Mouse (Mus musculus) forelimb bud, embryonic 11.5 days (tissue): ENCODE data around the gene Phpt1.
"Not testable (repeated sequence)": the region's sequence is repeated elsewhere in the genome, so short reads cannot be mapped to it uniquely, and the experiment has no call there.

Experiments used
- DNase-seq: peaks from one replicate; pipeline ENCODE4 v3.0.0-alpha.2; 2012; ENCODE audit warnings: low read depth, low spot score

Gene Phpt1

GRCm38 (mm10) chr2:25560551-25560950, 14.5 kb downstream of the Phpt1 start:
- no peak for DNase-seq

- no peak for DNase-seq
Measured at GRCm38 (mm10) chr2:25558774-25559173, 16.2 kb downstream of the Phpt1 start.

DNA sequence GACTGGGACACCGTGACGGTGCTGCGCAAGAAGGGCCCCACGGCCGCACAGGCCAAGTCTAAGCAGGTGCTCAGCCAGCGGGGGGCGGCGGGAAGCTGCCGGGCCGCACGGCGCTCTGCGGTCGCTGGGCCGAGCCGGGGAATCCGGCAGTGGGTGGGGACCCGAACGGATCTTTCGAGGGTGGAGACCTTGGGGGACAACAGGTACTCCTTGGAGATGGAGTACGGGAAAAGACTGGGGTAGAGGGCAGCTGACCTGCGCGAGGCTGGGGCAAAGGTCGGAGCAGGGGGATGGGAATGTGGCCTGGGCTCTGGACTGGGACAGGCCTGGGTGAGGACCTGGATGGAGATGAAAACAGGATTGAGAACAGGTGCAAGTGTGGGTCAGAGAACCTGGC, 17.1 kb downstream of the Phpt1 start:
- no peak for DNase-seq

- DNase-seq = peak; percentile 88
Measured at GRCm38 (mm10) chr2:25557221-25557963, 17.6 kb downstream of the Phpt1 start, which contains the start of gene Edf1. Gene Edf1 (plus strand): TSS chr2:25557847.

GRCm38 (mm10) chr2:25556296-25556695, 18.7 kb downstream of the Phpt1 start:
- no peak for DNase-seq

- not testable (repeated sequence) for DNase-seq
Measured at GRCm38 (mm10) chr2:25555479-25555878, 19.5 kb downstream of the Phpt1 start.

DNA sequence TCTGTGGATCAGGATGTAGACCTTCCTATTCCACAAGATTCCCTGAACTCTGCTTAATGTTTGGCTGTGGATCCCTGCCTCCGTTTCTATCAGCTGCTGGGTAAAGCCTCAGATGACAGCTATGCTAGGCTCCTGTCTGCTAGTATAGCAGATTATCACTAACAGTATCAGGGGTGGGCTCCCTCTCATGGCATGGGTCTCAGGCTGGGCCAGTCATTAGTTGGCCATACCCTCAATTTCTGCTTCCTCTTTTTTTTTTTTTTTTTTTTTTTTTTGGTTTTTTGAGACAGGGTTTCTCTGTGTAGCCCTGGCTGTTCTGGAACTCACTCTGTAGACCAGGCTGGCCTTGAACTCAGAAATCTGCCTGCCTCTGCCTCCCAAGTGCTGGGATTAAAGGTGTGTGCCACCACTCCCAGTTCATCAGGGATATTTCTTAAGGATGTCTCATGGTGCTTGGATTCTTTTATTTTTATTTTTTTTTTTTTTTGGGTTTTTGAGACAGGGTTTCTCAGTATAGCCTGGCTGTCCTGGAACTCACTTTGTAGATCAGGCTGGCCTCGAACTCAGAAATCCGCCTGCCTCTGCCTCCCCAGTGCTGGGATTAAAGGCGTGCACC, 21.7 kb downstream of the Phpt1 start:
- DNase-seq = not testable (repeated sequence)

- no peak for DNase-seq
Measured at GRCm38 (mm10) chr2:25551186-25551585, 23.8 kb downstream of the Phpt1 start.

DNA sequence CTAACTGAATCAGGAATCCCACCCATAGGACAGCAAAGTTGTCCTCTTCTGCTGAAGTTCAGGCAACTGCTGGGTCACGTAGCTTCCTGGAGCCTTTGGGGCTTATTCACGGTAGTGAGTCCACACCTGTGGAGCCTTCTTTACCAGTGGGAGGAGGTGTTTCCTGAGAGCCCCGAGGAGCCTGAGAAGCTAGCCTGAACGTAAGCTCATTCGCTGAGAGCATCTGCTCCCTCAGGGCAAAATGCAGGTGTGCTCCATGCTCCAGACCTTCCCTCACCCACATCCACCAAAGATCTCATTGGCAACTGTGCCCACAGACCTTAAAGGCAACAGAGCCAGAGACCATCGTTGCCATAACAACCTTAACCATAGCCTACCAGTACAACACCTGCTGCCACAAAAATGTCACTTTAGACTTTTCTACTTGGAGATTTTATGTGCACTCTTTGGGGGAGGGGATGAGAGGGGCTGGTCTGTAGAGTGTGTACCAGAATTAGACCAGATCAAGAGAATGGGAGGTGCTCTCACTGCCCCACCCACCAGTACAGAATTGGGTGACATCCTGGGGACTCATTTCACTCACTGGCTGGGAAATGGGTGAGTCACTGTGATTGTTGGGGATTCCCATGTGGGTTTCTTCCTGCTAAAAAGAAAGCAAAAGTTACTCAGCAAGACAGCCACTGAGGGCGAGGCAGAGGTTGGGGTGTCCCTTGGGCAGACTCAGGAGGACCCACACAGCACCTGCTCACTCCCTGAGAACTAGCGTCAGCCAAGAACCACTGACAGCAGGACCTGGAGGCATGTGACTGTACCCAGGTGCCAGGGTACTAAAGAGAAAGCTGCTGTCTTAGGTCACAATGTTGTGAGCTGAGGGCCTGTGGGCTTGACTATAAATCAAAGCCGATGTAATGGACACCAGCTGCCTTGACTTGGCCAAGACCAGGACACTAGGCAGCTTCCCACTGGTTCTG, 25.7 kb downstream of the Phpt1 start:
- no peak for DNase-seq

DNA sequence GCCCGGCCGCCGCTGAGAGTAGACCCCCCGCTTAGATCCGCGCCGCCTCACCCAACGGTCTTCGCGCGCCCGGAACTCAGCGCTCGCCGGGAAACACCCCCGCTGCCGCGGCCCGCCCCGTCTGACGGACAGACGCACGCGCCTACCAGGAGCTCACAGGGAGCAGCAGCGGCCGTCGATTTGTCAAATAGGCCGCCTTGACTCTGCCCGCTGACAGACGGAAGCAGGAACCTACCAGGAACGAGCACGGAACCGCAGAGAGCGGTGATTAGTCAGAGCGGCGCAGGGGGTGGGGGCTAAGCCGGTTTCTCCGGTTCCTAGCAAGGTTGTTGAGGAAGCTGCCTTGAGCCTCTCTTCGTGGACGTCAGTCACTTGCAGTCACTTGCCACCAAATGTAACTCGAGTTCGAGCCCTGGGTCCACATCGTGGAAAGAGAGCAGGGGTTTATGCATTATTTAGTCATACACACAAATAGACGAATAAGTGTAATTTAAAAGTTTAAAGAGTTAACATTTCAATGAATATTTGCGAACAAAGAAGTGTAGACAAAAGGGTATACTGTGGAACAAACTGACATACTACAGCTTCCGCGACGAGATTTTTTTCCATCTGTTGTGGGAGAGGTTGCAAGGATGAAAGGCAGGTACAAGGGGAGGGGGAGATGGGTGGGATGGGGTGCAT, 28.1 kb downstream of the Phpt1 start, which contains the start of gene Traf2:
Gene Traf2, minus strand, starts transcription at position 130 of the 681 bp plus-strand sequence.
- DNase-seq = peak; percentile 99

- no peak for DNase-seq
Measured at GRCm38 (mm10) chr2:25545996-25546810, 28.8 kb downstream of the Phpt1 start.

- no peak for DNase-seq
Measured at GRCm38 (mm10) chr2:25541644-25542367, 33.2 kb downstream of the Phpt1 start.

GRCm38 (mm10) chr2:25540541-25540948, 34.5 kb downstream of the Phpt1 start:
- DNase-seq = no peak

DNA sequence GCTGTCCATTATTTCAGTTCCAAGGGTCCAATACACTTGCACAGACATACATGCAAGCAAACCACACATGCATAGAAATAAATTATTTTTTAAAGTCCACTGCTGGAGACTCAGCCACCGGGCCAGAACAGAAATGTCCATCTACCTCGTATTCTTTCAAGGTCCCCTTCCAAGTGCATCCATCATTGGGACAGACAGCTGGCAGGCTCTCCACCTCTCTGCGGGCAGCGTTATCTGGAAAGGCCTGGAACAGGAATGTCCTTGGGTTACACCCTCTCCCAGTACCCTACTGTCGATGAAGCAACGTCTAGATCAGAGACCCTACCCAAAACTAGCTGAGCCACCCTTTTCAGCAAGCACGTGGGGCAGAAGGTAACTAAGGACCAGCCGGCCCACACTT, 38.5 kb downstream of the Phpt1 start:
- DNase-seq = no peak

DNA sequence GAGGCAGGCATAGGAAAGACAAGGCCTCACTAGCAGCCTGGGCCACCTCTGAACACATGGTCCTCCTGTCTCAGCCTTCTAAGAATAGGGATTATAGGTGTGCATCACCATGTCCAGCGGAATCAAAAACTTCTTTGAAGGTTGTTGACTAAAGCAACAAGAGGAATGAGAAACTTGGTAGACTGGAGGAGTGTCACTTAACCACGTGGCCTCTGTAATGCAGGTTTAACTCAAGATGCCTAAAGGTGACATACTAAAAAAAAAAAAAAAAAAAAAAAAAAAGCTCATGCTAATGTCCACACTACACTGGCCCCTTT, 40.2 kb downstream of the Phpt1 start:
- DNase-seq = no peak

DNA sequence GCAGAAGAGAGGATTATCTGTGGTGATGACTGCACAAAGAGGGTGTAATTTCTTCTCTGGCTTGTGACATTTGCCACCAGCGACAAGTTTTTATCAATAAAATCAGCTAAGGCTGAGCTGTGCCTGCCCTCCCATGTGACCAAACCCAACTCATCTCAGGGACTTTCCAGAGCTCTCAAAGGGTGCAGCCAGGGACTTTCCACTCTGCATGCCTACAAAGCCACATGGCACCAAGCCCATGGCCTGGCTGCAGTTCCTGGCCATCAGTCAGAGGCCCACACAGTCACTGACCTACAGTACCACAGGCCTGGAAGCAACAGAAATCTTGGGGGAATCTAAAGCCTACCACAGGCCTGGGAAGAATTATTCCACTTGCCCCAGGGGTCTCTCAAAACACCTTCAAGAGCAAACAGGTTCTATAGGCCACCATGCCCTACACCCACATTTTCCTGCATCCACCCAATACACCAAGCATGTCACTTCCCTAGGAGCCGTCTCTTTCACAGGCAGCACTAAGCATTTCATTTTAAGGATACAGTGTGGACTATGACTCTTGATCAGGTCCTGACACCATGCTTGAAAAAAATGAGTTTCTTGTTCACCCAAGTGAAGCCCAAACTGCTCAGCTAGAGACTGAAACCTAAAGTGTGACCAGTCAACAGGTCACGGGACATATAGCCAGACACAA, 40.7 kb downstream of the Phpt1 start:
- no peak for DNase-seq

- DNase-seq = no peak
Measured at GRCm38 (mm10) chr2:25533707-25534106, 41.3 kb downstream of the Phpt1 start.

DNA sequence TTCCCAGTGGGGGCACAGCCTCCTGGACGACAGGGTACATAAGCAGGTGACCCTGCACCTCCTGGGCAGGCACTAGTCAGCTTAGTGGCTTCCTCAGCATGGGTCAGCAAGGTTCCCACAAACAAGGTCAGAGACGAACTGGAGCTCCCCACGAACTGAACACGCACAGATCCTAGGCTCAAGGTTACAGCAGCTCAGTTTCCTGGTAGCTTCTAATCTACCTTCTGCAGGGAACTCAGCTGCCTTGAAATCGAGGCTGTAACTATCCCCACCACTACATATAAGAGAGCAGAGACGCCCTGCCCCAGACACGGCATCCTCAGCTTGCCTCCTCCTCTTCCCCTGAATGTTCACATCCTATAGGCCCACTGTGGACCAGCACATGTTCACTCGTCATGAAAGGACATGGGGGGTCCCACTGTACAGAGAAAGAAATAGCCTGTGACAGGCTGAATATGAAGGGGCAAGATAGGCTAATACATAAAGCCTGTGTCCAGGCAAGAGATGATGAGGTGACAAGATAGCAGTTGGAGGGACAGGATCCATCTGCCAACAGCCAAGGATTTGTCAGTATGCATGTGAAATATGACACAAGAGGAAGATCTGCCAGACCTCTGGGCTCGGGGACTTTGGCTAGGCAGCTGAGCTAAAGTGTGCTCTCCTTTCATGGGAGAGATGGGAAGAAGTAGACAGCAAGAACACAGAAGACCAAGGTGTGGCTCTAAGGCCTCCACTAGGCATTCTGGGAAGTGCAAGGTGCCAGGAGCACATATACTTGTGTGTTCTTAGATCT, 48.3 kb downstream of the Phpt1 start:
- DNase-seq = no peak
